Mouse (Mus musculus) adrenal gland, adult (tissue): ENCODE data around the gene Nlrp4e.
"Not testable (repeated sequence)": the region's sequence is repeated elsewhere in the genome, so short reads cannot be mapped to it uniquely, and the experiment has no call there.

Experiments used
- DNase-seq, 2 experiments: peaks; one replicate each; pipeline ENCODE4 v3.0.0; 2022 to 2023; ENCODE audit warnings: low spot score in 1 of 2; ENCODE audit not compliant: inconsistent age in 2 of 2

Nlrp4e gene

DNA sequence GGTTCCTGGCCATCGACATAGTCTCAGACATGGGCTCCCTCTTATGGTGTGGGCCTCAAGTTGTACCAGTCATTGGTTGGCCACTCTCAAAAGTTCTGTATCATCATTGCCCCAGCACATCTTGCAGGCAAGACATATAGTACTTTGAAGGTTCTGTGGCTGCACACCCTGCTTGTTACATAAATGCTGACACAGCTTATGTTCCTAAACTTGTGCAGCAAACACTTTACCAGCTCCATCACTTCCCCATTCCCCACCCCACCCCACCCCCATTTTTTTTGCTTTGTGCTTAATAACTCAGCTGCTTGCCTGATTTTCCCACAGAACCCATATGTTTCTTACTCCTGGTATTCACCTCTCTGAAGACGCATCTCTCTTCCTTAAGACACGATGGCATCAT, at the start of gene Nlrp4e:
Gene Nlrp4e, plus strand, starts transcription at position 301 of the 400 bp plus-strand sequence.
- not testable (repeated sequence) for DNase-seq

DNA sequence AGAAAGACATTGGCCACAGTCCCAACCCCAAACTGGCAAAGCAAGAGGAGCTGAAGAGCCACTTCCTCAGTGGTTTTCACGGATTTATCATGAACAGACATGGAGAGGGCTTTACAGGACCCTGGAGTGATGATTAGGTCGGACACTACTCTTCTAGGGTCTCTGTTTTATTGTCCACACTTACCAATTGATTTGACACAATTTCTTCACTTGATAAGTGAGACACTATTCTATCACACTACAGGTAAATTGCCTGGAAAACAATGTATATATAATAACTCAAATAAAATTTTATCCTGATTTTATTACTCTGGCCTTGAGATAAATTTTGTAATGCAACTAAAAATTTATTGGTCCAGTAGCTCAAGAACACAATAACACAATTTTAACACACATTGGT, 49.4 kb upstream of the Nlrp4e start, which contains the start of gene Vmn1r166:
Gene Vmn1r166, minus strand, starts transcription at position 101 of the 400 bp plus-strand sequence.
- not testable (repeated sequence) for DNase-seq

DNA sequence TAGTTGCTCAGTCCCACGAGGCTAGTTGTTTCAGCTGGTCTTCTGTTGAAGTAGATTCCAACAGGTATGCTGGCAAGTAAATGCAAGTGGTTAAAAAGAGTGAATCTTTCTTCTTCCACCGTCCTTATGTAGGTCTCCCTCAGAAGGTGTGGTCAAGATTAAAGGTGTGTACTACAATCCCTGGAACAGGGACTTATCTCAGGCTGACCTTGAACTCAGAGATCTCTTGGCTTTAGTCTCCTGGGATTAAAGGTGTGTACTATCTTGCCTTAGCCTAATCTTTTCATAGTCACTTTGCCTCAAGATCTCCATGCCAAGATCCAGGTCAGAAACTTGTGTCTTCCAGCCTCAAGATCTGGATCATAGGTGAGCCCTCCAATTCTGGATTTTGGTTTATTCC, 22.2 kb upstream of the Nlrp4e start, which contains the start of gene Gm6902:
Gene Gm6902, minus strand, starts transcription at position 101 of the 400 bp plus-strand sequence.
- DNase-seq: not testable (repeated sequence)

DNA sequence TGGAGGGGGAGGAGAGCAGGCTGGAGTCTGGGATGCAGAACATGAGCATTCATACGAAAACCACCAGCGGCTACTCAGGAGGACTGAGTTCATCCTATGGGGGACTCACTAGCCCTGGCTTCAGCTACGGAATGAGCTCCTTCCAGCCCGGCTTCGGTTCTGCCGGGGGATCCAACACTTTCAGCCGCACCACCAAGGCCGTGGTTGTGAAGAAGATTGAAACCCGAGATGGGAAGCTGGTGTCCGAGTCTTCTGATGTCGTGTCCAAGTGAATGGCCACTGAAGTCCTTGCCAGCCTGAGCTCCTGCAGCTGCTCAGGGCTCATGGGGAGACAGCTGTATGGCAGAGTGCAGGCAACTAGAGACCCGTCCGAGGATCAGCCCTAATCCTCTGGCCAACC, 57.3 kb downstream of the Nlrp4e start:
- not testable (repeated sequence) for DNase-seq

DNA sequence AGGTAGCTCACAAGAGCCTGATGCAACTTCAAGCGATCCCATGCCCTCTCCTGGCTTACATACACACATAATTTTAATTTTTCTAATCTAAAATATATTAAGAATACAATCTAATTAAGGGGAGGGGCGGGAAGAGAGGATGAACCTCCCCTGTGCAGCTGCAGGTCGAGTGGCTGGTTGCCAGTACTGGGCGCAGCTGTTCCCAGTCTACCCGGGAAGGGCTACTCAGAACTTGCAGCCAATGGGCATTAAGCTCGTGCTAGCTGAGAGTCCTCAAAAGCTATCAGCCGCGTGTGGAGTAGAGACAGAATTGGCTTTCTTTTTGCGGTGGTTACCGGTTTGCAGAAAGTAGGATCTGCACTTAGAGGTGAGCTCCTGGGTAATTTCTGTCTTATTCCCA, 84.6 kb downstream of the Nlrp4e start, which contains the start of gene Nlrp5:
Gene Nlrp5, plus strand, starts transcription at position 301 of the 400 bp plus-strand sequence.
- no peak for DNase-seq
